Mouse (Mus musculus): ENCODE results near the gene Lrrc42. TPM values are rescaled to one million over a fixed set of nuclear protein-coding genes. Genes with fewer than 3 reads are reported as not detected.
A peak's percentile ranks its signal among the peaks of the same experiment; 100 is the strongest.

Lrrc42 gene
- polyA plus RNA-seq, 1 experiment from 2014 or later, result 50.7 TPM

DNA sequence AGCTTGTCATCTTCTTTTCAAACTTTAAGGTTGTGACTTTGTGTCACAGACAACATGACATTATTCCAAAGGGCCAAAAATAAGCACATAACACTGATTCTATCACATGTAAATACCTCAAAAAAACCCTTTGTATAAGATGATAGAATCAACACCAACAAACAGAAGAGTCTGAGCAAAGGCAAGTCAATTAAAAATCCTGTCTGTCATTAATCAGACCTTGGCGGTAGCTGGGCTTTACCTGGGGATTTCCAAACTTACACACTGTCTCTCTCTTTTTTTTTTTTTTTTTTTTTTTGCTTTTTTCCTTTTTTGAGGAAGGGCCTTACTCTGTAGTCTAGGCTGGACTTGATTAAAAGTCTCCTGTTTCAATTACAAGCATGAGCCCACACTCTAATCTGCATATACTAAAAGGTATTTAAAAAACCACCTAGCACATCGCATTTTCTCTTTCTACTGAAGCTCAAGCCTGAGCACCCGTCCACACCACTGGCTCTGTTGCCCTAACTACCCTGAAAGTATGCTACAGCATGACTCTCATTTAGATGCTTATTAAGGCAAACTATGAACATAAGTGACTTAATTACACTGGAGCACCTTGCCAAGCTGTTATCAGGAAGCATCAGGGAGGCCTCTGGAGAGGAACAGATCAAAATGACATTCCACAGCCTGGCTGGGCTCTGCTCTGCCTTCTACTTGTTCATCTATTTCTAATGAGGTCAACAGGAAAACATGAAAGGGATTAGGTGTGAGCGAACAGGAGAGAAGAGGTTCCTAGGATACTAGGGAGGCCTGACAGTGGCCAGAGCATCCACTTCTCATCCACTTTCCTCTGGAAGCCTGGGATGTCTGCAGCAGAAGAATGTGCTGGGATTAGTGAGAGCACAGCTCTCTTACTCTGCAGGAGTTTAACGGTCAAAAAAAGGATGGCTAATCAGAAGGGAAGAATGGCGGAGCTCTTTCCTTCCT, 9.7 kb downstream of the Lrrc42 start:
- Histone ChIP-seq H3K27ac (replicated peaks; ENCODE audit: low read depth, low read length) (no peak overlapping the region), H3K36me3 (ENCODE audit: control insufficient read depth, insufficient read depth, low read length) (peaks cover 39% of the 10 kb centered on the region), H3K4me2 (ENCODE audit: low read length) (no peak overlapping the region), H3K9ac (replicated peaks; ENCODE audit: low read length) (no peak overlapping the region), H3K4me1 (ENCODE audit: control insufficient read depth, insufficient read depth, low read length) (no peaks in the 10 kb centered on the region), H3K4me3 (replicated peaks; ENCODE audit: low read depth, low read length) (no peak overlapping the region), H3K27me3 (ENCODE audit: control insufficient read depth, insufficient read depth, low read length) (no peaks in the 10 kb centered on the region), H3K9me3 (ENCODE audit: control insufficient read depth, low read length) (no peaks in the 10 kb centered on the region)
- peak; percentile 20 for DNase-seq
- 62% methylated on average over 6 of the region's 6 CpGs for WGBS
- no peak for ATAC-seq (ENCODE audit: low FRiP score, low TSS enrichment)

DNA sequence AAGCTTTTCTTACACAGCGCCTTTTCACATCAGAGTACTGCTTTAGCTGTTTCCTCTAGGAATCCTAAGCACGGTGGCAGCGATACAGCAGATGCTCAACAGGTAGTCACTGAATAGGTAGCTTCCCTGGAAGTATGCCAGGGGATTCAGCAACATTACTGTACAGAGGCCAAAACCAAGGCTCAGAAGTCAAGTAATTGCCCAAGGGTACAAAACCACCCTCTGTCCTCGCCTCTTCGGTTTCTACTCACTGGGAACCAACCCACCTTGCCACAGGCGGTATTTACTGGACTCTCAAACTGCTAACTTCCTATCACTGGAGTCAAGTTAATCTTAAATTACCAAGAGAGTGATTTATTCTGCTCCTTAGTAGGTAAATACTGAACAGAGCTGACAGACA, 13.1 kb downstream of the Lrrc42 start:
- WGBS, result 96% methylated on average over 6 of the region's 6 CpGs
- Histone ChIP-seq H3K4me1 (ENCODE audit: control insufficient read depth, insufficient read depth, low read length) (no peaks in the 10 kb centered on the region), H3K4me2 (ENCODE audit: low read length) (no peak overlapping the region), H3K36me3 (ENCODE audit: control insufficient read depth, insufficient read depth, low read length) (peaks cover 65% of the 10 kb centered on the region), H3K27me3 (ENCODE audit: control insufficient read depth, insufficient read depth, low read length) (no peaks in the 10 kb centered on the region), H3K27ac (replicated peaks; ENCODE audit: low read depth, low read length) (no peak overlapping the region), H3K9me3 (ENCODE audit: control insufficient read depth, low read length) (no peaks in the 10 kb centered on the region), H3K9ac (replicated peaks; ENCODE audit: low read length) (no peak overlapping the region), H3K4me3 (replicated peaks; ENCODE audit: low read depth, low read length) (no peak overlapping the region)
- ATAC-seq (ENCODE audit: low FRiP score, low TSS enrichment) (no peak), DNase-seq (no peak)

DNA sequence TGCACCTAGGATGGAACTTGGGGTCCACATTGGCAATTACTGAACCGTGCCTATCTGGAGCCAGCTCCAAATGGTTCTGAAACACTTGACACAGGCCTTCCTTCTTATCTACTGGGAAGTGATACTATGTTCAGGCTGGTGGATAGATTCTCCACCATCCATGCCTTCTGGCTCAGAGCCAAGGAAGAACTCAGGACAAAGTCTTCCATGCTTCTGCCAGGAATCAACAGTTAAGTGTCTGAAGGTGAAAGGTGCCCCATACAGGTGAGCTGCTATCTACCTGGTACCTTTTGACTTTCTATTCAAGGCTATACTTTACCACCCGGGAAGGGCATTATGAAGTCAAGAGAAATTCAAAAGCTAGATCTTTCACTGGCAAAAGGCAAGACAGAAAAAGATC, 15.1 kb downstream of the Lrrc42 start:
- H3K27me3 ChIP-seq (ENCODE audit: control insufficient read depth, insufficient read depth, low read length), result no peaks in the 10 kb centered on the region
- DNase-seq, result no peak
- ATAC-seq (ENCODE audit: low FRiP score, low TSS enrichment), result no peak
- H3K9me3 ChIP-seq (ENCODE audit: control insufficient read depth, low read length), result no peaks in the 10 kb centered on the region
- H3K36me3 ChIP-seq (ENCODE audit: control insufficient read depth, insufficient read depth, low read length), result peaks cover 80% of the 10 kb centered on the region
- no peak overlapping the region for H3K4me3 ChIP-seq (replicated peaks; ENCODE audit: low read depth, low read length)
- H3K4me2 ChIP-seq (ENCODE audit: low read length), result no peak overlapping the region
- no peak overlapping the region for H3K27ac ChIP-seq (replicated peaks; ENCODE audit: low read depth, low read length)
- no peaks in the 10 kb centered on the region for H3K4me1 ChIP-seq (ENCODE audit: control insufficient read depth, insufficient read depth, low read length)
- H3K9ac ChIP-seq (replicated peaks; ENCODE audit: low read length), result no peak overlapping the region
- WGBS, result 96% methylated on average over 2 of the region's 2 CpGs

DNA sequence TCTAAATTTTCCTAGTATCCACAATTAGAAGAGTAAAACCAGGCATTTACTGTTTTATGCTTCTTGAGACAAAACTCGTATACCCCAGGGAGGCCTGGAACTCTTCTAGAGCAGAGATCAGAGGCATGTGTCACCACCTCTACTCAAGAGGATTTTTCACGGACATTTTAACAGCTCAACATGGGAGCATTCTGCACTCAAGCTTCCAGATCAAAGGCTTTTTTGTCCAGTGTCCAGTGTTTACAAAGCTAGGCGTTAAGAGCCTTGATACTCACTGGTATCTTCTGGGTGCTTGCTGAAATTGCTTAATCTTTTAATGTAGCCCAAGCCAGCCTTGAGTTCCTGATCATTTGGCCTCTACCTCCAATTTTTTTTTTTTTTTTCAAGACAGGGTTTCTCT, 21.1 kb downstream of the Lrrc42 start:
- H3K4me3 ChIP-seq (replicated peaks; ENCODE audit: low read depth, low read length), result no peak overlapping the region
- no peak overlapping the region for H3K4me2 ChIP-seq (ENCODE audit: low read length)
- H3K36me3 ChIP-seq (ENCODE audit: control insufficient read depth, insufficient read depth, low read length), result peaks cover 63% of the 10 kb centered on the region
- H3K9ac ChIP-seq (replicated peaks; ENCODE audit: low read length), result no peak overlapping the region
- DNase-seq (no peak), ATAC-seq (ENCODE audit: low FRiP score, low TSS enrichment) (no peak)
- H3K27me3 ChIP-seq (ENCODE audit: control insufficient read depth, insufficient read depth, low read length), result no peaks in the 10 kb centered on the region
- 31% methylated on average over 3 of the region's 3 CpGs for WGBS
- no peaks in the 10 kb centered on the region for H3K4me1 ChIP-seq (ENCODE audit: control insufficient read depth, insufficient read depth, low read length)
- no peak overlapping the region for H3K27ac ChIP-seq (replicated peaks; ENCODE audit: low read depth, low read length)
- H3K9me3 ChIP-seq (ENCODE audit: control insufficient read depth, low read length), result no peaks in the 10 kb centered on the region

DNA sequence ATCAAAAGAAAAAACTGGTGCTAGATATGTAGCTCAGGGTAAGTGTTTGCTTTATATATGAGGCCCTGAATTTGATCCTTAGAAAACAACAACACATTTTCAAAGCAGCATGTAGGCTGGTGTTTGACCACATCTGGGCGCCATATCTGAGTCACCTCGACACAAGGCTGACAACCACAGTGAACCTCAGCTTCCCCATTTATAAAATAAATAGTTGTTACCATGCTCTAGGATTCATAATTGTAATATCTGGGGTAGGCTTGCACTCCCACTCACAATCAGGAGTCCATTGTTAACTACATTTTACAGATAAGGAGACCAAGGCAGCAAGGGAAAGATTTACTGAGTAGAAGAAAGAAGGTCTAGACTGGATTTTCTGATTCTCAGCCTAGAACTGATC, 27.0 kb downstream of the Lrrc42 start:
- no peak overlapping the region for H3K4me2 ChIP-seq (ENCODE audit: low read length)
- H3K36me3 ChIP-seq (ENCODE audit: control insufficient read depth, insufficient read depth, low read length), result peaks cover 5% of the 10 kb centered on the region
- H3K4me1 ChIP-seq (ENCODE audit: control insufficient read depth, insufficient read depth, low read length), result no peaks in the 10 kb centered on the region
- ATAC-seq (ENCODE audit: low FRiP score, low TSS enrichment) (no peak), DNase-seq (no peak)
- 92% methylated on average over 2 of the region's 2 CpGs for WGBS
- H3K9me3 ChIP-seq (ENCODE audit: control insufficient read depth, low read length), result no peaks in the 10 kb centered on the region
- no peak overlapping the region for H3K27ac ChIP-seq (replicated peaks; ENCODE audit: low read depth, low read length)
- H3K9ac ChIP-seq (replicated peaks; ENCODE audit: low read length), result no peak overlapping the region
- H3K4me3 ChIP-seq (replicated peaks; ENCODE audit: low read depth, low read length), result no peak overlapping the region
- H3K27me3 ChIP-seq (ENCODE audit: control insufficient read depth, insufficient read depth, low read length), result no peaks in the 10 kb centered on the region

DNA sequence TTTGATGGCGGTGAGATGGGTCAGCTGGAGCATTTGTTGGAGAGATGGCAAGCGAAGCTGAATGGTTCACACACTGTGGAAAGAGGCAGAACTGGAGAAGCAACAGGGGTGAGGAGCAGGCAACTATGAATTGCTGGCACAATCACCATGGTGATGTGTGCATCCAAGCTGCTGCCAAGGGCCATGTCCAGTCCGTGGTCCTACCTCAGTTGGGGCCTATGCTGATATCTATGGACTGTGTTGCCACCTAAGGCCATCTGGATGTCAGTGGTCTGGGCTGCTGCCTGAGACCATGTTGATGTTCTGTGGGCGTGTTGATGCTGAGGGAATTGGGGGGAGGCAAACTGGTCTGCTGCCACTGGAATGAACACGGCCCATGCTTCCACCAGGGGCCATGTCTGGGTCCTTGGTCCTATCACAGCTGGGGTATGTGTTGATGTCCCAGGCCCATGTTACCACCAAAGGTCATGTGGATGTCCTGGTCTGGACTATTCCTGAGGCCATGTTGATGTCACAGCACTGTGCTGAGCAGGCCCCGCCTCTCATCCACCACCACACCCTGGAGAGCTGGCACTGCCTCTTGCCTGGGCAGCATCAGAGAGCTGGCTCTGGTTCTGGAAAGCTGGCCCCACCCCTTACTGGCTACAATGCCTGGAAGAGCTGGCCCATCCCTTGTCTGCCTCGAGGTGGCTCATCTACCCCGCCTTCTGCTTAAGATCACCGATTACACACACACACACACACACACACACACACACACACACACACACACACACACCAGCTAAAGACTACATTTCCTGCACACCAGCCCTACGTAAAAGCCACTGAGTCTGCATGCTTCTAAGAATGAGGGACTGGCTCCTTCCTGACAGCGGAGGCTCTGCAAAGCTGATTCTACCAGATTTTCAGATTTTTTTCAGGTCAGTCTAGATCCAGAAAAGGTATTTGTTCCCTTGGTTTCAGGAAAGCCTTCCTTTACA, 29.8 kb downstream of the Lrrc42 start:
- Histone ChIP-seq H3K27ac (replicated peaks; ENCODE audit: low read depth, low read length) (no peak overlapping the region), H3K4me3 (replicated peaks; ENCODE audit: low read depth, low read length) (no peak overlapping the region), H3K4me2 (ENCODE audit: low read length) (no peak overlapping the region), H3K9me3 (ENCODE audit: control insufficient read depth, low read length) (no peaks in the 10 kb centered on the region), H3K9ac (replicated peaks; ENCODE audit: low read length) (no peak overlapping the region), H3K27me3 (ENCODE audit: control insufficient read depth, insufficient read depth, low read length) (no peaks in the 10 kb centered on the region), H3K4me1 (ENCODE audit: control insufficient read depth, insufficient read depth, low read length) (no peaks in the 10 kb centered on the region), H3K36me3 (ENCODE audit: control insufficient read depth, insufficient read depth, low read length) (no peaks in the 10 kb centered on the region)
- no peak for DNase-seq
- 86% methylated on average over 11 of the region's 11 CpGs for WGBS
- ATAC-seq (ENCODE audit: low FRiP score, low TSS enrichment), result no peak

DNA sequence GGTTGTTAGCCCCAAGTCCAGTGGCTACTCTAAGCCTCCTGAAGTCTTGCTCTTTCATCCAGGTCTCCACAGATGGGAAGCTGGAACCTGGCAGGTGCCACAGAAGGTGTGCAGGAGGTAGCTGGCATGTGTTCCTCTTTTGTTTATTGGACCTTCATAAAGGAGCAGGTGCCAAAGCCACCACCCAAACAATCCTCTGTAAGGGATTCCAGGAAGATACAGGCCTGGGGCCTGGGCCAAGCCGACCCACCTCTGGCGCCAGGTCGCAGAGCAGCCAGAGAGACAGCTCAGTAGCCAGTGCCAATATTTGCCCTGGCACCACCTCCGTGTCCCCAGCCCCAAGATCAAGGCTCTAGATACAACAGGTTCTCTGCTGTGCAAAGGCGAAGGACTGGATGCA, 31.8 kb downstream of the Lrrc42 start:
- Histone ChIP-seq H3K9me3 (ENCODE audit: control insufficient read depth, low read length) (no peaks in the 10 kb centered on the region), H3K27me3 (ENCODE audit: control insufficient read depth, insufficient read depth, low read length) (no peaks in the 10 kb centered on the region), H3K4me3 (replicated peaks; ENCODE audit: low read depth, low read length) (no peak overlapping the region), H3K9ac (replicated peaks; ENCODE audit: low read length) (no peak overlapping the region), H3K4me2 (ENCODE audit: low read length) (no peak overlapping the region), H3K36me3 (ENCODE audit: control insufficient read depth, insufficient read depth, low read length) (no peaks in the 10 kb centered on the region), H3K27ac (replicated peaks; ENCODE audit: low read depth, low read length) (no peak overlapping the region), H3K4me1 (ENCODE audit: control insufficient read depth, insufficient read depth, low read length) (no peaks in the 10 kb centered on the region)
- DNase-seq, result no peak
- no peak for ATAC-seq (ENCODE audit: low FRiP score, low TSS enrichment)
- 91% methylated on average over 5 of the region's 5 CpGs for WGBS

DNA sequence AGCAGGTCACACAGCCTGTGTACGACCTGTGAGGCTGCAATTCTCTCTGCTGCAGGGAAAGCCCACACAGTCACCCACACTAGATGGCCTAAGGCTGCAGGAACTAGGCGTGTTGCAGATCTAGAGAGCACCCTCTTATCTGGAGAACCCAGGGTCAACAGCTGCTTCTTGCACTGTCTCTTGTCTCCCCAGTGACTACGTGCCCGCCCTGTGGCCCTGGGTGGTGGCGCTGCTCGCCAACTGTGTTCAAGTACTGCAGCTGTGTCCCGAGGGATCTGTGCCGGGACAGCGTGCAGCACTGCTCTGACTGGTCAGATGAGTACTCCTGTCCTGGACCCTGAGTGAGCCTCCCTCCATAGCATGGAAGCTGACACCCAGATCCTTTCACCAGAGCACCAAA, 35.8 kb downstream of the Lrrc42 start:
- H3K4me3 ChIP-seq (replicated peaks; ENCODE audit: low read depth, low read length), result no peak overlapping the region
- DNase-seq (no peak), ATAC-seq (ENCODE audit: low FRiP score, low TSS enrichment) (no peak)
- H3K27ac ChIP-seq (replicated peaks; ENCODE audit: low read depth, low read length), result no peak overlapping the region
- no peak overlapping the region for H3K4me2 ChIP-seq (ENCODE audit: low read length)
- no peaks in the 10 kb centered on the region for H3K27me3 ChIP-seq (ENCODE audit: control insufficient read depth, insufficient read depth, low read length)
- H3K9ac ChIP-seq (replicated peaks; ENCODE audit: low read length), result no peak overlapping the region
- no peaks in the 10 kb centered on the region for H3K4me1 ChIP-seq (ENCODE audit: control insufficient read depth, insufficient read depth, low read length)
- 88% methylated on average over 9 of the region's 9 CpGs for WGBS
- no peaks in the 10 kb centered on the region for H3K36me3 ChIP-seq (ENCODE audit: control insufficient read depth, insufficient read depth, low read length)
- H3K9me3 ChIP-seq (ENCODE audit: control insufficient read depth, low read length), result no peaks in the 10 kb centered on the region
